Mouse (Mus musculus) cerebellum, adult 2 months (tissue): ENCODE data around the gene Slc16a3. TPM values are rescaled to one million over a fixed set of nuclear protein-coding genes. Genes with fewer than 3 reads are reported as not detected.

Source experiments
- DNase-seq, 2 experiments: peaks; one replicate each; pipeline ENCODE4 v3.0.0; 2021
- H3K27ac ChIP-seq: fragments of 200-500 bp; 2 replicates; pipeline ENCODE4 v1.5.1; 2012; ENCODE audit warnings: low read length, control low read depth, inconsistent platforms; ENCODE audit not compliant: insufficient read depth
- H3K27me3 ChIP-seq: fragments of 200-500 bp; 2 replicates; pipeline ENCODE4 v1.6.1; 2012; ENCODE audit warnings: inconsistent platforms, mild to moderate bottlenecking, low read length, moderate library complexity; ENCODE audit not compliant: control insufficient read depth, insufficient read depth
- H3K4me1 ChIP-seq: fragments of 200-500 bp; 2 replicates; pipeline ENCODE4 v1.6.1; 2011; ENCODE audit warnings: low read length; ENCODE audit not compliant: control insufficient read depth, insufficient read depth
- H3K4me3 ChIP-seq: fragments of 200-500 bp; replicated peaks from 2 replicates; pipeline ENCODE3; 2011; ENCODE audit warnings: mild to moderate bottlenecking, low read depth, low read length, control low read depth; ENCODE audit not compliant: insufficient read depth
- CTCF ChIP-seq: fragments of 200-500 bp; IDR thresholded peaks from 2 replicates; pipeline ENCODE4 v1.5.1; 2011; ENCODE audit warnings: low read depth, mild to moderate bottlenecking, control low read depth, low read length, moderate library complexity, borderline replicate concordance; ENCODE audit not compliant: insufficient read depth
- POLR2A ChIP-seq: fragments of 200-500 bp; IDR thresholded peaks from 2 replicates; pipeline ENCODE4 v1.6.1; 2011; ENCODE audit warnings: low read length, control low read depth, borderline replicate concordance; ENCODE audit not compliant: insufficient read depth
- WGBS: fragments of 180-500 bp; shearing (Covaris S2); methylation state at CpG from one replicate; pipeline ENCODE4 v1.1.7; 2018; 5-methylcytosine and 5-hydroxymethylcytosine counted together
- polyA plus RNA-seq: library from polyadenylated mRNA; depleted of rRNA; stranded (reverse); fragments of >200 nt; gene quantifications from 2 replicates; pipeline ENCODE4 v1.2.3, GENCODE M21; 2012

Gene Slc16a3
- polyA plus RNA-seq, 1 experiment = 1.6 TPM

DNA sequence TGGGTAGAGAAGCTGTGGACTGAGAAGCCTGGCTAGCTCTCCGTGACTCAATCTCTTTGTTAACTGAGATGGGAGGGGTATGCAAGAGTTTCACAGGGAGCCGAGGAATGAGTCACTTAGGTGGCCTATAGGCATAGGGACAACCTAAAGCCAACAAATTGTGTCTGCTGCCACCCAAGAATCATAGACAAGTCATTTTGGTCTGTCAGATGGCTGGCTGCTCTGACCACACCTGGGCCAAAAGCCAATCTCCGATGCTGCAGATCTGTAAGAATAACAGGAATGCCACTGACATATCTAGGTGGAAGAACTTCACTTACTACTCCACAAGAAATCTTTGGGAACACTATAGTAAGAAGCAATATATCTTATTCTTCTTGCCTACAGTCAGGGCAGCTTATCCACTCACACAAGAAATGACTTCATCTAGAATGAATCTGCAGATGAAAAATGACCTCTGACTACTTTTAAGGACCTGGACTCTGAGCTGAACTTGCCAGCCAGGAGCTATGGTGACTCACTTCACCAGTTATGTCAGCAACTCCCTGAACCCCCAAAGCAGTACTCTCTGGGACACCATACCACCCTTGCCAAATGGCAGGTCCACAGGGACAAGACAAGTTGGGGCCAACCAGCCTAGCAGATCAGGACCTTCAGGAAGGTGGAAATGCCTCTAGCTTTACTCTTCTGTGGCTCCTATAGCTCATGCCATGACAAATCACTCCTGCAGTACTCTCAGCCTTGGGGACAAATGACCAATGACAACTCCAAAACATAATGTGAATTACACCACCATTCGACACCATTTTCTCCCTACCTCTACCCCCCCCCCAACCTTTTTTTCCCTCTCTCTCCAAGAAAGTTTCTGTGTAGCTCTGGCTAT is 36.4 kb downstream of the Slc16a3 start:
- DNase-seq = peak; percentile 48 to 68
- peaks cover 18% of the 10 kb centered on the region for H3K4me1 ChIP-seq
- TF ChIP-seq POLR2A (no peak), CTCF (no peak)
- WGBS = 25% methylated on average over 4 of the region's 4 CpGs
- no peaks in the 10 kb centered on the region for H3K27me3 ChIP-seq
- no peak overlapping the region for H3K27ac ChIP-seq
- H3K4me3 ChIP-seq = no peak overlapping the region

- Histone ChIP-seq H3K27ac (no peak overlapping the region), H3K27me3 (no peaks in the 10 kb centered on the region), H3K4me1 (peaks cover 25% of the 10 kb centered on the region), H3K4me3 (no peak overlapping the region)
- WGBS = 50% methylated on average over 3 of the region's 3 CpGs
- TF ChIP-seq CTCF = no peak
- TF ChIP-seq POLR2A = no peak
- no peak for DNase-seq
Observed at GRCm38 (mm10) chr11:120987608-120988007, 39.3 kb downstream of the Slc16a3 start.

- TF ChIP-seq POLR2A = no peak
- no peak for TF ChIP-seq CTCF
- no peak for DNase-seq
- no peak overlapping the region for H3K27ac ChIP-seq
- 22% methylated on average over 4 of the region's 4 CpGs for WGBS
- no peak overlapping the region for H3K4me3 ChIP-seq
- no peaks in the 10 kb centered on the region for H3K27me3 ChIP-seq
- peaks cover 31% of the 10 kb centered on the region for H3K4me1 ChIP-seq
Observed at GRCm38 (mm10) chr11:120988410-120988809, 40.1 kb downstream of the Slc16a3 start.

GRCm38 (mm10) chr11:120989523-120989922 is 41.2 kb downstream of the Slc16a3 start:
- DNase-seq = no peak
- 0% methylated on average over 1 of the region's 1 CpGs for WGBS
- Histone ChIP-seq H3K4me3 (peak overlapping the region; percentile 62), H3K4me1 (peaks cover 34% of the 10 kb centered on the region), H3K27ac (no peak overlapping the region), H3K27me3 (no peaks in the 10 kb centered on the region)
- TF ChIP-seq POLR2A (no peak), CTCF (no peak)

DNA sequence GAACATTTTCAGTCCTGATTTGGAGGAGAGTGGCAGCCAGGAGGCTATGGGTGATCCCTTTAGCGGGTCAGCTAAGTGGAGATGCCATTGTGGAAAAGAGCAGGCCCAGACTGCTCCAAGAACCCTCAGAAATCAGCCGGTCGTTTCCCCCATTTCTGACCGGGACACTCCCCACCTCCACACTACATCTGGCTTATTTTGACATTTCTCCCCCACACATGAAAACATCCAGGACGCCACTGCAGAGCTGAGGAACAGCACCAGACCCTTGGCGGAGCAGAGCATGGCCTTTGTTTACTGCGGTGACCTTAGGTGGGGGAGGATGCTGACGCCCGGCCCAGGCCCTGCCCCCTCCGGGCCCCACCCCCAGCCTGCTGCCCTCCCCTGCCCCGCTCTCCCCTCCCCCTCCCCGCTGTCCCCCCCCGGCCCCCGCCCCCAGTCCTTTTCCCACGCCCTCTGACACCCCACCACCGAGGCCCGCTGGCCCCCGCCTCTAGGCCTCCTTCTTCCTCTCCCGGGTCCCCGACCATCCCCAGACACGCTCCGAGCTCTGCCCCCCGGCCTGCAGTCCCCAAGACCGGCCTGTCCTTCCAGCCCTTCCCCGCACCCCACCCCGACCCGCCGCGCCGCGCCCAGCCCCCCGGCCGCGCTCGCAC is 42.0 kb downstream of the Slc16a3 start:
- H3K4me1 ChIP-seq = peaks cover 29% of the 10 kb centered on the region
- 3% methylated on average over 26 of the region's 35 CpGs for WGBS
- TF ChIP-seq CTCF = no peak
- TF ChIP-seq POLR2A = no peak

GRCm38 (mm10) chr11:120990951-120991526 is 42.8 kb downstream of the Slc16a3 start, which contains the start of gene Csnk1d:
TSS of gene Csnk1d (minus strand) at chr11:120991330.
- DNase-seq = peak; percentile 98 to 100
- H3K4me3 ChIP-seq = peak within 1 kb of the TSS; percentile 62
- H3K27me3 ChIP-seq = no peaks in the 10 kb centered on the region
- H3K4me1 ChIP-seq = peaks cover 29% of the 10 kb centered on the region
- TF ChIP-seq POLR2A = peak; percentile 81
- TF ChIP-seq CTCF = no peak
- peak within 1 kb of the TSS; percentile 79 for H3K27ac ChIP-seq
- under 1% methylated on average over 59 of the region's 59 CpGs for WGBS

More for the DNA sequence above, 42.0 kb downstream of the Slc16a3 start:
- peak overlapping the region; percentile 62 for H3K4me3 ChIP-seq
- DNase-seq = peak; percentile 39
- peak overlapping the region; percentile 79; the same call in 1 of the 2 replicates for H3K27ac ChIP-seq
- no peaks in the 10 kb centered on the region for H3K27me3 ChIP-seq

- peaks cover 29% of the 10 kb centered on the region for H3K4me1 ChIP-seq
- no peaks in the 10 kb centered on the region for H3K27me3 ChIP-seq
- TF ChIP-seq POLR2A = no peak
- TF ChIP-seq CTCF = no peak
- H3K27ac ChIP-seq = peak overlapping the region; percentile 73
- H3K4me3 ChIP-seq = peak overlapping the region; percentile 62
- DNase-seq = peak in 1 of 2 experiments; percentile 51
- 23% methylated on average over 3 of the region's 3 CpGs for WGBS
Observed at GRCm38 (mm10) chr11:120991791-120992190, 43.5 kb downstream of the Slc16a3 start.
